Mouse (Mus musculus): ENCODE data around the gene Gtpbp4.
A peak's percentile ranks its signal among the peaks of the same experiment; 100 is the strongest.

- TF ChIP-seq CTCF (IDR thresholded peaks at IDR 0.05; ENCODE audit: low read depth) (peak; percentile 92), EP300 (IDR thresholded peaks at IDR 0.05; ENCODE audit: low read depth) (peak; percentile 23)
These were observed at the start of gene Gtpbp4 for GRCm38 (mm10) chr13:8995990-8996786.
